ENCODE assay signal across 8 mouse cellular contexts in the genomic region with DNA sequence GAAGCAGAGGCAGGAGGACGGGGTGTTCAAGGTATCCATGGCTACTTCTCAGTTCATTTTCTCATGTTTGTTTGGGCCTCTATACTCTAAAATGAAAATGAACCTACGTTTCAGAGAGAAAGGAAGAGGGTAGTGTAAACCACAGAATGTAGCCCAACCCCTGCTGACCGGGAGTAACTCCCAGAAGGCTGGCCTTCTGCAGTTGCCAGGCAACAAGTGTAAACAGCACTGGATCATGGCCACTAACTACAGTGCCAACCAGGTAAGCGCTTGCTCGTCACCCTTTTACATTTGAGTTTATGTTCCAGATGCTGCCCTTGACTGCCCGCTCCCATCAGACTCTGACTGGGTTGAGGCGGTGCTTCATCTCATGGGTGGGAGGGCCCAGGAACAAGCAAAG. TPM values are rescaled to one million over a fixed set of nuclear protein-coding genes. Genes with fewer than 3 reads are reported as not detected.
DNase-seq lines count a peak whose midpoint lies in the region; ATAC-seq lines count a peak whose summit lies in the region.

No protein-coding gene starts in this region.

- no peaks in the 10 kb centered on the region for H3K79me2 ChIP-seq in macrophage (ENCODE audit: inconsistent target)

- ATAC-seq in common myeloid progenitor, adult 5-6 weeks (replicated peaks; ENCODE audit: low read depth, poor library complexity, severe bottlenecking), result peak; percentile 87

- H3K4me1 ChIP-seq in forebrain, embryonic 10.5 days, result peaks cover 13% of the 10 kb centered on the region

- H3K9me3 ChIP-seq in forebrain, embryonic 10.5 days, result no peaks in the 10 kb centered on the region

- peak; percentile 28 for DNase-seq in embryo, embryonic 11 days
- DNase-seq in embryo, embryonic 9.5 days (ENCODE audit: extremely low spot score), result no peak
- peak; percentile 70 for DNase-seq in kidney, adult 9 months
- no peak for DNase-seq in gastrocnemius, postnatal 14 days
- no peak for DNase-seq in layer of hippocampus, adult 11-12 months (ENCODE audit: low spot score)
- DNase-seq in forebrain, embryonic 10.5 days (ENCODE audit: extremely low spot score, low spot score), result no peak

- H3K36me3 ChIP-seq in macrophage (ENCODE audit: inconsistent target), result no peaks in the 10 kb centered on the region
- peaks cover 12% of the 10 kb centered on the region for H3K36me3 ChIP-seq in forebrain, embryonic 10.5 days (replicated peaks)

- H3K27ac ChIP-seq in macrophage, result peak overlapping the region; percentile 37
- H3K27ac ChIP-seq in forebrain, embryonic 10.5 days, result no peak overlapping the region

- H3K4me3 ChIP-seq in macrophage (ENCODE audit: inconsistent target), result peak overlapping the region; percentile 21
- no peak overlapping the region for H3K4me3 ChIP-seq in forebrain, embryonic 10.5 days

- WGBS in macrophage (ENCODE audit: missing documents), result 8% methylated on average over 7 of the region's 7 CpGs
- 43% methylated on average over 7 of the region's 7 CpGs for WGBS in forebrain, embryonic 10.5 days

- no peaks in the 10 kb centered on the region for H3K27me3 ChIP-seq in forebrain, embryonic 10.5 days (ENCODE audit: poor library complexity, severe bottlenecking)

- intact Hi-C loops in gastrocnemius, postnatal 14 days (cut with DNase I; ENCODE audit: low total_unique reads), result no loop called here

RNA-seq across cellular contexts. Expression of a gene that starts 9.2 kb away (rescaled TPM):
- 2.1 and 5.3 TPM in 2 replicates for total RNA-seq in common myeloid progenitor, adult 5-6 weeks (2017)
- 1 to 10 TPM in 7 of 26 experiments, not detected in 19; 1.0 to 4.4 (median 2.4) TPM for total RNA-seq in macrophage (2018; cell fraction: chromatin; rRNA removed)
- 10 to 100 TPM in 2 of 26 experiments, 1 to 10 TPM in 24; 5.7 to 13.1 (median 7.1) TPM for total RNA-seq in macrophage (2018; cell fraction: cytosol; rRNA removed)
- 1 to 10 TPM in 17 of 26 experiments, under 1 TPM in 3, not detected in 6; 0.63 to 4.1 (median 1.8) TPM for total RNA-seq in macrophage (2018; cell fraction: nucleus; rRNA removed)
- 4.2 to 31.6 TPM (median 7.6 TPM) in 3 replicates for polyA plus RNA-seq in macrophage (2018)
- under 1 TPM; 0.72 to 0.73 TPM for total RNA-seq in gastrocnemius, postnatal 14 days (2021)
- 2.2 and 2.8 TPM in 2 replicates for polyA plus RNA-seq in forebrain, embryonic 10.5 days (2016; fragmentation: Nextera tagmentation; extraction: Ambion mirVana)

RNA-seq across cellular contexts. Expression of a gene that starts 27.5 kb away (rescaled TPM):
- total RNA-seq in common myeloid progenitor, adult 5-6 weeks (2017), result 56.9 and 71.9 TPM in 2 replicates
- 10 to 100 TPM in 13 of 26 experiments, 1 to 10 TPM in 13; 2.4 to 22.3 (median 9.5) TPM for total RNA-seq in macrophage (2018; cell fraction: chromatin; rRNA removed)
- 100 to 1,000 TPM in 21 of 26 experiments, 10 to 100 TPM in 5; 89.9 to 124 (median 112) TPM for total RNA-seq in macrophage (2018; cell fraction: cytosol; rRNA removed)
- 10 to 100 TPM; 11.5 to 60.4 (median 34.4) TPM for total RNA-seq in macrophage (2018; cell fraction: nucleus; rRNA removed)
- 81.5 to 101 TPM (median 100 TPM) in 3 replicates for polyA plus RNA-seq in macrophage (2018)
- total RNA-seq in gastrocnemius, postnatal 14 days (2021), result 100 to 1,000 TPM; 692 to 793 TPM
- polyA plus RNA-seq in forebrain, embryonic 10.5 days (2016; fragmentation: Nextera tagmentation; extraction: Ambion mirVana), result 266 and 273 TPM in 2 replicates

RNA-seq across cellular contexts. Expression of a gene that starts 27.6 kb away (rescaled TPM):
- total RNA-seq in common myeloid progenitor, adult 5-6 weeks (2017), result not detected in 2 replicates
- total RNA-seq in macrophage (2018; cell fraction: chromatin; rRNA removed), result not detected
- total RNA-seq in macrophage (2018; cell fraction: cytosol; rRNA removed), result under 1 TPM in 18 of 26 experiments, not detected in 8; 0.03 to 0.34 (median 0.10) TPM
- not detected for total RNA-seq in macrophage (2018; cell fraction: nucleus; rRNA removed)
- polyA plus RNA-seq in macrophage (2018), result 0.25 TPM in 1 of 3 replicates, not detected in the others
- total RNA-seq in gastrocnemius, postnatal 14 days (2021), result 100 to 1,000 TPM; 117 to 734 TPM
- 0.16 and 0.22 TPM in 2 replicates for polyA plus RNA-seq in forebrain, embryonic 10.5 days (2016; fragmentation: Nextera tagmentation; extraction: Ambion mirVana)

RNA-seq across cellular contexts. Expression of a gene that starts 58.2 kb away (rescaled TPM):
- 7.8 and 15.7 TPM in 2 replicates for total RNA-seq in common myeloid progenitor, adult 5-6 weeks (2017)
- 100 to 1,000 TPM in 2 of 26 experiments, 10 to 100 TPM in 24; 11.2 to 126 (median 31.3) TPM for total RNA-seq in macrophage (2018; cell fraction: chromatin; rRNA removed)
- 1,000 to 10,000 TPM in 1 of 26 experiments, 100 to 1,000 TPM in 25; 241 to 1,033 (median 488) TPM for total RNA-seq in macrophage (2018; cell fraction: cytosol; rRNA removed)
- 100 to 1,000 TPM in 22 of 26 experiments, 10 to 100 TPM in 4; 68.5 to 379 (median 158) TPM for total RNA-seq in macrophage (2018; cell fraction: nucleus; rRNA removed)
- polyA plus RNA-seq in macrophage (2018), result 921 to 1,206 TPM (median 1,155 TPM) in 3 replicates
- total RNA-seq in gastrocnemius, postnatal 14 days (2021), result 1 to 10 TPM; 7.0 to 7.4 TPM
- polyA plus RNA-seq in forebrain, embryonic 10.5 days (2016; fragmentation: Nextera tagmentation; extraction: Ambion mirVana), result 3.2 and 4.5 TPM in 2 replicates

Comparison
In these comparisons a context has a peak if more than half of its experiments do, and no peak if none do; other contexts are left out.
1. DNase-seq: peak in embryo, embryonic 11 days (single experiment) and kidney, adult 9 months (single experiment); none in embryo, embryonic 9.5 days (single experiment), gastrocnemius, postnatal 14 days (single experiment), layer of hippocampus, adult 11-12 months (single experiment) and forebrain, embryonic 10.5 days (single experiment).
2. RNA of a gene that starts 27.6 kb away (total RNA-seq): 117 to 734 TPM in gastrocnemius, postnatal 14 days; not detected in common myeloid progenitor, adult 5-6 weeks; every median in the first group is over 100 times any median in the second.